Mouse (Mus musculus): ENCODE data around the gene Gata2. TPM values are rescaled to one million over a fixed set of nuclear protein-coding genes. Genes with fewer than 3 reads are reported as not detected.

The Gata2 gene
- total RNA-seq (2023), result 1 to 10 TPM; 6.6 to 9.3 TPM

DNA sequence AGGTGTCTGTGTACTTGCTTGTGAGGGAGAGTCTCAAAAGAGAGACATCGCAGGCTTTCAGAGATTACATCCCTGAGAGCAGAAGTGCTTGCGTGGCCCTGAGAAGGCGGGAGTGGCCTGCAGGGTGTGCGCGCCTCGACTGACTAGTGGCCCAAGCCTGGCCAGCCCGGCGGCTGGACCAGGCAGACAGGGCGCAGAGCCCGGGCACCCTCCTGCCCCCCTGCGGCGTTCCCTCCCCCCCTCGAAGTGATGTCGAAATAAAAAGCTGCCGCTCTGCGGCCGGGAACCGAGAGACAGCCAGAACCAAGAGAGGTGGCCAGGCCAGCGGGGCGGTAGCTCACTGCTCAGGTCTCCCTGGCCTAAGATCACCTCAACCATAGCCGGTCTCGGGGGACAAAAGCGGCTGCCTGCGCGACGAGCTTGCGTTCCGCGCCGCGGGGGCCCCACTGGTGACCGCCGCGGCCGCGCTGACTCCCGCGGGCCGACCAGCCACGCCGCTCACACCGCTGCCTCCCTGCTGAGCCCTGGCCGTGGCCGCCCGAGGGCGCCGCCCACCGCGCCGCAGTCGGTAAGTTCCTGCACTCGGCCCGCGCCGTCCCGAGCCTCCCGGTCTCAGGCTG, at the start of gene Gata2:
Gene Gata2, plus strand, starts transcription at position 459 of the 620 bp plus-strand sequence.

DNA sequence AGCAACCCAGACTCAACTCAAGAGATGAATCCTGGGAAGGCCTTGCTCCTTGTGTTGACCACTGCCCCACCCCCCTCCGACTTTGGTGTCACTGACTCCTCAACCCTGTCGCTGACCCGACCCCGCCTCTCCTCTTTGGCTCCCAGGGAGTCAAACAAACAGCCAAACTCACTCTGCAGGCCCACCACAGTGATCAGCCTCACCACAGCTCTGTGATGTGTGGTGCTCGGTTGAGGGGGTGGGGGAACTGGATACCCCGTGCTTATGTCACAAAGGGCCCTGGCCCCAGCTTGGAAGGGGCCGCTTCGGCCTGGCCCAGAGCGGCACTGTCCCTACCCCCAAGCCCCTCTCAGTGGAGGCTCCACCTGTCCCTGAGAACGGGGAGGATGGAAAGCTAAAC, 28.3 kb downstream of the Gata2 start, which contains the start of gene Dnajb8:
Gene Dnajb8, plus strand, starts transcription at position 301 of the 400 bp plus-strand sequence.

Other genes with a start within 250 kb of the Gata2 start
- 1 to 10 TPM; 2.2 to 2.3 TPM for gene H1fx, start 212.3 kb upstream of the Gata2 start, total RNA-seq (2023)
- 100 to 1,000 TPM; 322 to 363 TPM for gene Rab7, start 148.6 kb upstream of the Gata2 start, total RNA-seq (2023)
- gene Rpn1, start 109.4 kb upstream of the Gata2 start, total RNA-seq (2023), result 100 to 1,000 TPM; 122 to 131 TPM
- not detected for gene Dnajb8, start 28.4 kb downstream of the Gata2 start, total RNA-seq (2023)